Mouse (Mus musculus) embryonic fibroblast, embryonic 13.5 days (primary cell): ENCODE results near the gene Snx14.

Source experiments
- CTCF ChIP-seq: IDR thresholded peaks from 2 replicates; pipeline ENCODE4 v1.5.1; 2011; ENCODE audit warnings: mild to moderate bottlenecking, control low read depth, low read length, moderate library complexity, borderline replicate concordance; ENCODE audit not compliant: insufficient read depth
- POLR2A ChIP-seq: IDR thresholded peaks from 2 replicates; pipeline ENCODE4 v1.6.1; 2011; ENCODE audit warnings: low read depth, mild to moderate bottlenecking, control low read depth, low read length, moderate library complexity

DNA sequence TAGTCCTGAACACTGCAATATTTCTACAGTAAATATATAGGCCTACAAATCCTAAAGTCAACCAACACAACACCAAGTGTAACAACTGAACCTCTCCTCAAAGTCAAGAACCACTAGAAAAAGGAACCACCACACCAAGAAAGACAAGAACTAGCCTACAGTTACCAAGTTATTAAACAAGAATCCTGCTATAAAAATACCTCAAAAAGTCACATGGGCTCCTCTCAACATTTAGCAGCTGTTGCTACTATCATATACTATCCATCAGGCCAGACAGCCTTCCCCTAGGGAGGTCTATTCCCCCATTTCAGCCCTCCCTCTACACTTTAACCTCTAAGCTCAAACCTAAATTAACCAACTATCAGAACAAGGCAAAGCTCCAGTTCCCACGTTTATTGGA is 41.4 kb upstream of the Snx14 start:
- no peak for TF ChIP-seq CTCF
- no peak for TF ChIP-seq POLR2A
